Mouse (Mus musculus) heart, embryonic 12.5 days (tissue): ENCODE results near the gene Cacna1g. TPM values are rescaled to one million over a fixed set of nuclear protein-coding genes. Genes with fewer than 3 reads are reported as not detected.

Source experiments
- ATAC-seq: fragments of 200-750 bp; cut with Nextera tagmentation; 2 replicates; pipeline ENCODE4 v1.8.0; 2017; ENCODE audit warnings: moderate TSS enrichment, moderate library complexity; ENCODE audit not compliant: insufficient number of reproducible peaks, low FRiP score
- H3K27ac ChIP-seq: fragments of 300-500 bp; sonication (generic); 2 replicates; pipeline ENCODE4 v1.5.1; 2016; ENCODE audit warnings: mild to moderate bottlenecking, moderate library complexity; ENCODE audit not compliant: poor library complexity, severe bottlenecking
- H3K27me3 ChIP-seq: fragments of 300-500 bp; sonication (generic); replicated peaks from 2 replicates; pipeline ENCODE4 v1.6.1; 2016; ENCODE audit warnings: mild to moderate bottlenecking, moderate library complexity
- H3K36me3 ChIP-seq: fragments of 300-500 bp; sonication (generic); 2 replicates; pipeline ENCODE4 v1.6.1; 2016; ENCODE audit warnings: mild to moderate bottlenecking, moderate library complexity
- H3K4me1 ChIP-seq: fragments of 300-500 bp; sonication (generic); replicated peaks from 2 replicates; pipeline ENCODE4 v1.6.1; 2016; ENCODE audit warnings: mild to moderate bottlenecking
- H3K4me2 ChIP-seq: fragments of 300-500 bp; sonication (generic); 2 replicates; pipeline ENCODE4 v1.6.1; 2016; ENCODE audit warnings: mild to moderate bottlenecking, moderate library complexity
- H3K4me3 ChIP-seq: fragments of 300-500 bp; sonication (generic); 2 replicates; pipeline ENCODE4 v1.5.1; 2016; ENCODE audit warnings: mild to moderate bottlenecking
- H3K9ac ChIP-seq: fragments of 300-500 bp; sonication (generic); 2 replicates; pipeline ENCODE4 v1.6.1; 2016; ENCODE audit warnings: mild to moderate bottlenecking, moderate library complexity
- H3K9me3 ChIP-seq: fragments of 300-500 bp; sonication (generic); replicated peaks from 2 replicates; pipeline ENCODE4 v1.6.1; 2016; ENCODE audit warnings: mild to moderate bottlenecking, moderate library complexity
- WGBS: fragments of 180-500 bp; shearing (Covaris S2); methylation state at CpG from one replicate; pipeline ENCODE4 v1.1.7; 2016; 5-methylcytosine and 5-hydroxymethylcytosine counted together
- polyA plus RNA-seq: library from polyadenylated mRNA; unstranded; fragments of >200 nt; fragmentation: Nextera tagmentation; extraction: Ambion mirVana; gene quantifications from 2 replicates; pipeline ENCODE4 v1.2.1, GENCODE M21; 2016

Cacna1g gene
- 1.9 and 2.7 TPM in 2 replicates for polyA plus RNA-seq

- WGBS: under 1% methylated on average over 59 of the region's 71 CpGs
- peaks cover 85% of the 10 kb centered on the region for H3K27me3 ChIP-seq
- H3K4me1 ChIP-seq: peaks cover 49% of the 10 kb centered on the region
- peak within 1 kb of the TSS; percentile 66 for H3K4me3 ChIP-seq
- H3K9ac ChIP-seq: peak within 1 kb of the TSS; percentile 60
- peak within 1 kb of the TSS; percentile 98 for H3K4me2 ChIP-seq
- ATAC-seq: peak; percentile 84
- H3K27ac ChIP-seq: no peak within 1 kb of the TSS
- no peaks in the 10 kb centered on the region for H3K9me3 ChIP-seq
- H3K36me3 ChIP-seq: no peaks in the 10 kb centered on the region
These were observed at the start of gene Cacna1g for GRCm38 (mm10) chr11:94473707-94474543. Cacna1g (minus strand) TSS chr11:94474198.

DNA sequence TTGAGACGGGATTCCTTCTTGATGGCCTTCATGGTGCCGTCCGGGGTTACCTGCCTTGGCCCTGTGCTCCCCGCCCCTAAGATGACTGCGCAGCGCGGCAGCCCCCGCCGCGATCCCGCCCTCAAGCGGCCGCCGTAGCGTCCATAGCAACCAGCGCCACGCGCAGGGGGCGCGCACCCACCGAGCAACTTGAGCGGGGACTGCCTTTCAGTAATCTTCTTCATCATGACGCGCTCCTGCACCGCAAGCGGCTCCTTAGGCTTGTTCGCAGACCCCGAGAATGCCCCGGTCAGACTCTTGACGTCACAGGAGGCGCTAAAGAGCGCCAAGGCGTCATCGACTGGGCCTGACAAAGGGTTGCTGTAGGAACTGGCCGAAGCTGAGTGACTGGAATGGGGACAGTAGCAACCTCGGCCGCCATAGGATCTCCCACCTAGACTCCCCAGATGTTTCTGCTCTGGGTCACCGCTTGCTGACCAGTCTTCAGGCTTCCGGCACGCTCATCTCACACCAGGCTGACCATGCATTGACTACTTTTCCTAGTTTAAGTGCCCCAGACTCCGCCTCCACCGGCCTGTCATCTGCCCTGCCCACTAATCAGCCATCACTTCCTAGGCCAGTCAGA is 47.3 kb upstream of the Cacna1g start, which contains the start of gene Mycbpap:
TSS of gene Mycbpap (minus strand) at position 524 of the 625 bp plus-strand sequence.
- H3K4me3 ChIP-seq: peak within 1 kb of the TSS; percentile 56
- peak within 1 kb of the TSS; percentile 71 for H3K27ac ChIP-seq
- peaks cover 38% of the 10 kb centered on the region for H3K4me1 ChIP-seq
- no peaks in the 10 kb centered on the region for H3K36me3 ChIP-seq
- H3K9me3 ChIP-seq: no peaks in the 10 kb centered on the region
- peak within 1 kb of the TSS; percentile 91 for H3K4me2 ChIP-seq
- peak within 1 kb of the TSS; percentile 79 for H3K9ac ChIP-seq
- ATAC-seq: peak; percentile 62; the same call in 1 of the 2 replicates
- no peaks in the 10 kb centered on the region for H3K27me3 ChIP-seq
- WGBS: under 1% methylated on average over 42 of the region's 42 CpGs

GRCm38 (mm10) chr11:94513452-94513851 is 39.5 kb upstream of the Cacna1g start:
- Histone ChIP-seq H3K4me3 (no peak overlapping the region), H3K27me3 (no peaks in the 10 kb centered on the region), H3K36me3 (peaks cover 3% of the 10 kb centered on the region; the same call in 1 of the 2 replicates), H3K27ac (no peak overlapping the region), H3K9ac (no peak overlapping the region), H3K9me3 (0 out of 2 replicates have a peak, but pooled peaks cover 6% of the 10 kb centered on the region), H3K4me2 (no peak overlapping the region), H3K4me1 (peaks cover 12% of the 10 kb centered on the region)
- ATAC-seq: no peak
- 51% methylated on average over 9 of the region's 9 CpGs for WGBS

- 69% methylated on average over 10 of the region's 10 CpGs for WGBS
- ATAC-seq: no peak
- 0 out of 2 replicates have a peak, but pooled peaks cover 6% of the 10 kb centered on the region for H3K9me3 ChIP-seq
- peaks cover 3% of the 10 kb centered on the region; the same call in 1 of the 2 replicates for H3K36me3 ChIP-seq
- no peaks in the 10 kb centered on the region for H3K27me3 ChIP-seq
- no peak overlapping the region for H3K4me2 ChIP-seq
- no peak overlapping the region for H3K9ac ChIP-seq
- no peak overlapping the region for H3K4me3 ChIP-seq
- H3K27ac ChIP-seq: no peak overlapping the region
- H3K4me1 ChIP-seq: peaks cover 5% of the 10 kb centered on the region; the same call in 1 of the 2 replicates
These were observed 35.0 kb upstream of the Cacna1g start for GRCm38 (mm10) chr11:94508976-94509375.

- Histone ChIP-seq H3K27ac (no peak overlapping the region), H3K4me1 (peaks cover 31% of the 10 kb centered on the region), H3K4me2 (no peak overlapping the region), H3K27me3 (0 out of 2 replicates have a peak, but pooled peaks cover 14% of the 10 kb centered on the region), H3K36me3 (no peaks in the 10 kb centered on the region; the same call in 1 of the 2 replicates), H3K9ac (no peak overlapping the region), H3K9me3 (no peaks in the 10 kb centered on the region), H3K4me3 (no peak overlapping the region)
- WGBS: 70% methylated on average over 8 of the region's 8 CpGs
- ATAC-seq: no peak
These were observed 27.5 kb upstream of the Cacna1g start for GRCm38 (mm10) chr11:94501482-94501881.

GRCm38 (mm10) chr11:94500362-94500761 is 26.4 kb upstream of the Cacna1g start:
- WGBS: 26% methylated on average over 8 of the region's 8 CpGs
- peaks cover 8% of the 10 kb centered on the region for H3K36me3 ChIP-seq
- no peaks in the 10 kb centered on the region for H3K9me3 ChIP-seq
- H3K4me3 ChIP-seq: peak overlapping the region; percentile 54
- H3K4me2 ChIP-seq: peak overlapping the region; percentile 78
- H3K27me3 ChIP-seq: 0 out of 2 replicates have a peak, but pooled peaks cover 14% of the 10 kb centered on the region
- H3K9ac ChIP-seq: peak overlapping the region; percentile 73
- peak overlapping the region; percentile 90 for H3K27ac ChIP-seq
- H3K4me1 ChIP-seq: peaks cover 42% of the 10 kb centered on the region
- no peak for ATAC-seq

GRCm38 (mm10) chr11:94499661-94500152 is 25.7 kb upstream of the Cacna1g start, which contains the start of gene Epn3:
Epn3 (minus strand) TSS chr11:94499974.
- Histone ChIP-seq H3K4me3 (peak within 1 kb of the TSS; percentile 54), H3K4me1 (peaks cover 48% of the 10 kb centered on the region), H3K27me3 (0 out of 2 replicates have a peak, but pooled peaks cover 14% of the 10 kb centered on the region), H3K4me2 (peak within 1 kb of the TSS; percentile 78), H3K36me3 (peaks cover 8% of the 10 kb centered on the region), H3K9me3 (no peaks in the 10 kb centered on the region), H3K9ac (peak within 1 kb of the TSS; percentile 73), H3K27ac (peak within 1 kb of the TSS; percentile 90)
- ATAC-seq: peak; percentile 46
- WGBS: under 1% methylated on average over 26 of the region's 26 CpGs

DNA sequence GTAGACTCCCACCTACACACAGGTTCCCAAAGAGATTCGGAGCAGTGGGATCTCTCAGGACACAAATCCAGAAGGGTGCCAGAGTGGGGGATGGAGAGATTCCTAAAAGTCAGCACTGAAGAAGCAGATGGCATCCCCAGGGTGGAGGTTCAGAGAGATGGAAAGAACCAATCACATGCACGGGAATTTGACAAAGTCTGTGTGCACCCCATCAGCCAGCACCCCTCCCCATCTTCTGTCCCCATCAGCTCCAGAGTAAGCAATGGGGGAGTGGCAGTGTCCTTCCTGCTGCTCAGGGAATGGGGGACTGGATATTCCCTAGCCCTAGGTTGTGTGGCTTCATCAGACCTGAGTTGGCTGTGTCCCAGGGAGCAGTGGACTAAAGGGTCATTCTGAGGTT is 25.0 kb upstream of the Cacna1g start:
- H3K4me2 ChIP-seq: peak overlapping the region; percentile 78
- H3K9me3 ChIP-seq: no peaks in the 10 kb centered on the region
- H3K4me3 ChIP-seq: peak overlapping the region; percentile 54
- WGBS: 10% methylated on average over 2 of the region's 2 CpGs
- H3K4me1 ChIP-seq: peaks cover 52% of the 10 kb centered on the region
- peak overlapping the region; percentile 73 for H3K9ac ChIP-seq
- ATAC-seq: peak; percentile 30; the same call in 1 of the 2 replicates
- H3K27ac ChIP-seq: peak overlapping the region; percentile 90
- peaks cover 15% of the 10 kb centered on the region; the same call in 1 of the 2 replicates for H3K27me3 ChIP-seq
- peaks cover 9% of the 10 kb centered on the region for H3K36me3 ChIP-seq

DNA sequence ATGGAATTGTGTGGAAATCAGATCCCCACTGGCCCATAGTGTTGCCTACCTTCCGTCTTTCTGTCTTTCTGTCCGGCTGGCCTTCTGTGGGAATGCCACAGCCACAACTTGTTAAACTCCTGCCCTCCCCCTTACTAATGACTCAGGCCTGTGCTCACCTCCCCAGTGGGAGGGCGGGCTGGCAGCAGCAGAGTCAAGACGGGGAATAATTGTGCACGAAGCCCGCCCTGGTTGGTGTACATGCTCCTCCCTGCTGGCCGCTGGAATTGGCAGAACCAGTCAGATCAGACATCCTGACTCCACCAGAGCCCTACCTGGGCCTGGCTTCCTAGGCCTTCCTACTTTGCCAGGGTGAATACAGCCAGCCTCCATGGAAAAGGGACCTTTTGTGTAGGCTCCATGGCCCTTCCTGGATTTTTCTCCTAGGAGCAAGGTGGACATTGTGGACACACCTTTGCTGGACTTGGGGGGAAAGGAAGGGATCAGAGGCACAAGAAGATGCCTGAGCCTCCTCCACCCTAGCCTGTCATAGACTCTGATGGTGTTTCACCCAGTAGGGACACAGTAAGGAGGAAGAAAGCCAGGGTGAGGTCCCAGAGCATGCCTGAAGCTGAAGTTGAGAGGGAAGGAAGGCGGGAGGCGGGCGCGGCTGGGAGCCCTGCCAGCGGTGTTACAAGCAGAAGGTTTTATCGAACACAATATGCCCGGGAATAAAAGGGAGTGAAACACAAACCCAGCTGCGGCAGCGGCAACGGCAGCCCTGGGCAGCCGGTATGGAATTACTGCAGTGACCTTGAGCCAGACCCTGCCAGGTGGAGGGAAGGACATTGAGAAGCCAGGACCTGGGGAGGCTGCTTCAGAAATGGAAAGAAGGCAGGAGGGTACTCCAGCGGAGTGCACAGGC is 24.3 kb upstream of the Cacna1g start:
- H3K4me1 ChIP-seq: peaks cover 52% of the 10 kb centered on the region
- 20% methylated on average over 19 of the region's 19 CpGs for WGBS

DNA sequence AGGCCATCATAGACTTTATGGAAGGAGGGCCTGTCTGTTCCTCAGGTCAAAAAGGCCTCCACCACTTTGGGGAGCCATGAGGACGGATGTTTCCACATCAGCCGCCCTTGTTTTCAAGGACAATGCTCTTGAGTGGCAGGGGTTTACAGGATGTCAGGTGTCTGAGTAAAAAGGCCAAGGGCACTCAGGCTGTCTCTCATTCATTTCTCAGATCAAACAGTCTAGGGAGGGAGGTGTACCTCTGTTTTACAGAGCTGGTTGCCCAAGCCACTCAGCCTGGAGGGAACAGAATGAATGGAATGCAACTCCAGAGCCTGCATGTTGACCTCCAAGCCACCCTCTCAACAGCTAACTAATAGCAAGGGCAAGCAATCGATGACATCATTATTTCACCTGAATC is 21.4 kb upstream of the Cacna1g start:
- peaks cover 37% of the 10 kb centered on the region for H3K27me3 ChIP-seq
- no peak overlapping the region for H3K4me3 ChIP-seq
- peak overlapping the region; percentile 78 for H3K27ac ChIP-seq
- H3K9ac ChIP-seq: no peak overlapping the region
- H3K4me2 ChIP-seq: no peak overlapping the region
- H3K4me1 ChIP-seq: peaks cover 60% of the 10 kb centered on the region
- no peak for ATAC-seq
- WGBS: 40% methylated on average over 3 of the region's 3 CpGs
- H3K36me3 ChIP-seq: peaks cover 29% of the 10 kb centered on the region
- no peaks in the 10 kb centered on the region for H3K9me3 ChIP-seq

More for the DNA sequence above, 24.3 kb upstream of the Cacna1g start:
- Histone ChIP-seq H3K27me3 (peaks cover 22% of the 10 kb centered on the region; the same call in 1 of the 2 replicates), H3K9me3 (no peaks in the 10 kb centered on the region), H3K27ac (peak overlapping the region; percentile 90), H3K36me3 (peaks cover 15% of the 10 kb centered on the region), H3K4me2 (peak overlapping the region; percentile 78), H3K9ac (peak overlapping the region; percentile 73), H3K4me3 (peak overlapping the region; percentile 54)
- no peak; the same call in 1 of the 2 replicates for ATAC-seq
